Mouse (Mus musculus): ENCODE measurements at regions not wholly inside any gene's neighbourhood (a gene's known extent, or its start where the extent isn't known, plus 50 kb on each side); places are given as distances from the start of the nearest gene placed in this dataset.

GRCm38 (mm10) chr13:47413261-47413660, 290.8 kb downstream of the Rnf144b start:
- DNase-seq: no peak

DNA sequence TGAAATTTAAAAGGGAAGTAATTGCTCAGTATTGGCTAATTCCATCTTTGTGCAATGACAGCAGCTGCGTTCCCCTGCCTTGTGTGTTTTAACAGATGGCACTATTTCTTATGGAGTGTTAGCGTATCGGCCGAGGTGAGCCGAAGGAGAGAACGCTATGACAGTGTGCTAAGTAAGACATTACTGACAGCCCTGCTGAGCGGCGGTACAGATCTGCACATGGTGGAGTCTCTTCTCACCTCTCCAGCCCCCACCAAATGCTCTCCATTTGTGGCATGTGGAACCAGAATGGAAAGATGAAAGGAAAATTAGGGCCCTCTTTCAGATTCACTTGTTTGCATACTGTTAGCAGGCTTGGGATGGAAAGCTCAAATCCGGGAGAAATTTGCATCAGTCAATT, 291.5 kb downstream of the Rnf144b start:
- DNase-seq: peak; percentile 60 to 64

DNA sequence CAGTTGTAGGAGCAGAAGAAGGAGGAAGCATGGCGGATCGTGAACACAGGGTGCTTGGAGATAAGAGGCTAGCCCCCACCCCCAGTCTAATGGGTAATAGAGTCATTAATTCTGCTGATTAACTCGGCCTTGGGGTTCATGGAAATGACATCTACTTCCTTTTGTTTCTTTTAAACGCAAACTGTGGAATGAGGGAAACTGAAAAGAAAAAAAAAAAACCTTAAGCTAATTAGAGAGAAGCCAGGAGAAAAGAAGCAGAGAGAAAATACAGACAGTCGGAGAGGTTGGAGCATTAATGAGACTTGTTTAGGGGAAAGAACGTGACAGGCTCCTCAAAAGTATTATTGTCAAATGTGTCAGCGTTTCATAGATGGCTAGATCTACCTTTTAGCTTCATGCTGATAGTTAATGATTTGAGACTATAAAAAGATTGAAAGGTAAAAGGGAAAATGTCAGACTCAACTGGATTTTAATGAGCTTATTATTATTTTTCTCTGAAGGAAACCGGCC, 307.5 kb downstream of the Rnf144b start:
- no peak for DNase-seq

GRCm38 (mm10) chr13:47430409-47430808, 308.0 kb downstream of the Rnf144b start:
- DNase-seq: no peak

DNA sequence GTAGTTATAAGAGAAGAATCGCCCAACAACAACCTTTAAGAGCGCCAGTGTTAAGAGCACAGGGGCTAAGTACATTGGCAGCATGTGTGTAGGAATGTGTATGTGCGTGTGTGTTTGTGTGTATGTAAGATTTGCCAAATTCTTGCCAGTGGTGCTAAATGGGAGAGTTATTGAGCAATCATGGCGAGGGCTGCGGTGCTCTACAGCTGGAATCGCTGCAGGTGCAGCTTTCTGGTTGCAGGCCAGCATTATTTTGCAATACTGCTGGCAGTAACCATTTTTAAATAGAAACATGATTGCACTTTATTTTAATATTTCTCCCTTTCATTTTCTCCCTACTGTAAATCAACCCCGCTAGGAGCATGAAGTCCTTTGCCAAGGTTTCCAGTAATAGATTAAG, 313.2 kb downstream of the Rnf144b start:
- DNase-seq: no peak

DNA sequence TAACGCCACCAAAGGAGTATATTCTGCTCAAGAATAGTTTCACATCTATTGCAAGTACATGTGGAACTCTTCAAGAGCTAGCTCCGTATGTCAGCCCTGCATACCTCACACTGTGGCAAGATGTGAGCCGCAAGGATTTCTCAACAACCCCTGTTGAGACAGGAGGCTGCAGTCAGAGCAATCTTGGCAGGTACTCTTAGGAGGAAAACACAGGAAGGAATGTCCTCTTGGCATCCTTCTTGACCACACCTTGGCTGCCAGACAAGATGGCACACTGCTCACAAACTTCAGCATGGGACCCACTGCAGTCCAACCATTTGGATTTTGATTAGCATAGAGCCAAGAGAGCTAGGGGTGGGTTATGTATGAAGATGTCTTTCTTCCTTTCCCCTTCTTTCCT, 322.4 kb downstream of the Rnf144b start:
- peak; percentile 53 to 79 for DNase-seq

DNA sequence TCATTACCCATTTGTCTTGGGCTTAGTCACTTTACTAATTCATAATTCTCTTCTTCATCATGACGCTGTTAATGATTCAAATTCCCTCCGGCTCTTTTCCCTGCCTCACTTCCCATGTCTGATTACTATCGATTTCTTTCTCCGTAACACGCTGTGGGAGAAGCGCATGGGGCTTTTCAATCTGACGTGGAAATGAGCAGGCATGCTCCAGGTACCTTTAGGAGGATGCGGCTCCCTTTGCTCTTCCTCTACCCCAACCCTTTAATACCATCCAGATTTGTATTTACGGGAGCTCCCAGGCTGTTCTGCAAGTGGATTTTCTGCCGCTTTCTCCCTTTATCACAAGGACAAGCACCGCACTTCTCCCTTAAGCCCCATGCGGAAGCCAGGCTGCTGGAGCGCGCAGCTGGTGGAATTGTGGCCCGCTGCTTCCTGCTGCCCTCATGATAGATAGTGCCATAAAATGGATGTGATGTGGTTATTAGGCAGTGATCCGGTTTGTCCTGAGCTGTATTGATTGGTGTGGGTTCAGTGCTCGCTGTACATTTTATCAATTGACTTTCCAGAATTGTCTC, 329.8 kb downstream of the Rnf144b start:
- no peak for DNase-seq

- no peak for DNase-seq
Observed at GRCm38 (mm10) chr13:47462148-47462547, 339.7 kb downstream of the Rnf144b start.

DNA sequence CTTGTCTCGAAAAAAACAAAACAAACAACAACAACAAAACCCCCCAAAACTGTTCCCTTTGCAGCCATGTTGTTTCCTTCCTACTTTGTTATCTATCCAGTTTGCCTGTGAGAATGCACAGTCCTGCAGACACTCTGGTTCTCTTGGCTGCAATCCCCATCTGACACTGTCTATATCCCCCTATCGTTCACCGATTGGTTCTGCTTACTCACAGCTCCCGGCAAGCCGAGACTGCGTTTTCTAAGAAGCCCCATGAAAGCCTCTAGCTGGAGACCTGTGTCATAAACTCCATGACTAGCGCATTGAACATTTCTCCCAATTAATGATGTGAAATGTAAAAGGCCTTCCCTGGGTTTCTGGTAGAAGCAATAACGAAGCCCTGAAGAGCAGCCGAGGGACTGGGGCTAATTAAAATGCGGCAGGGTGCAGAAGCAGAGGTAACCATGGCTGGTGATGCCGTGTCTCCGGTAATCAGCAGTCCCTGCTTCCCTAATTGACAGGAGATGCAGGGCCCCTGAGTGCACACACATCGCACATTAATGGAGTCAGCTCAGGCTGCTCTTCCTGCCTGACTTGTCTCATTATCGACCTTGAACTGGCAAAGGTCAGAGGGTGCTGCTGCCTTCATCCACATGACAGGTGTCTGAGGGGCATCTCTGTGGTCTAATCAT, 349.2 kb downstream of the Rnf144b start:
- DNase-seq: no peak

GRCm38 (mm10) chr13:47480159-47480558, 357.7 kb downstream of the Rnf144b start:
- DNase-seq: no peak

DNA sequence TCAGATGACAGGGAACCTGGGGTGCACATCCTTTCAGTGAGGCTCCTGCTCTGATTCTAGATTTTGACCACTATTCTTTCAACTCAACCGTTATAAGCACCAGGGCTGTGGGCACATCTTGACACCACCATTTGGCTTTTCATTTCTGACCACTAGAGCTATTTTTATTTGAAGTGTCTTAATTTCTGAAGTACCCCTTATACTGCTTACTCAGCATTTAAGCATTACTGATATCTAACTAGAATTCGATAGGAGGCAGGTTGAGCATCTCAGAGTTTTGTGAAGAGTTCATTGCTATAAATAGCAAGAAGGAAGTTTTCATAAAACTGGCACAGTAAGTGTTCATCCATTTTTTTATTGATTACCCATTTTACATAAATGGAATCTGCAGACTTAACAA, 362.4 kb downstream of the Rnf144b start:
- no peak for DNase-seq

GRCm38 (mm10) chr13:47486111-47486510, 363.7 kb downstream of the Rnf144b start:
- no peak for DNase-seq

DNA sequence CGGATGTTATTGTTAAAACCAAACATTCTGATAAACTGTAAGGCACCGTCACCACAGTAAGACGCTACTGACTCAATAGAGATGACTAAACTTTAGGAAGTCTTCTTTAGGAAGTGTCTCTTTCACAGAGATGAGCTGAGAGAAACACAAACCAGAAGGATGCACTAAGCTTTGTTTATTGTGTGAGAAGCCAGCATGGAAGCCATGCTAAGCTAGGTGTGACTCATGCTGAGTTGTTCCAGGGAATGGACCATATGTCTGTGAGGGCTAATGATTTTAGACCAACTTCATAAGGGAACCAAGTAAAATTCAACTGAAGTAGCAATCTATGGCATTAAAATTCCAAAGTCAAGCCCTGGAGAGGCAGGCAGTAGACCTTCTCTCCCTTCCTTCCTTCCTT, 364.2 kb downstream of the Rnf144b start:
- no peak for DNase-seq

GRCm38 (mm10) chr13:47505380-47505955, 383.0 kb downstream of the Rnf144b start:
- DNase-seq: no peak

- no peak for DNase-seq
Observed at GRCm38 (mm10) chr13:47532935-47533334, 410.5 kb downstream of the Rnf144b start.

DNA sequence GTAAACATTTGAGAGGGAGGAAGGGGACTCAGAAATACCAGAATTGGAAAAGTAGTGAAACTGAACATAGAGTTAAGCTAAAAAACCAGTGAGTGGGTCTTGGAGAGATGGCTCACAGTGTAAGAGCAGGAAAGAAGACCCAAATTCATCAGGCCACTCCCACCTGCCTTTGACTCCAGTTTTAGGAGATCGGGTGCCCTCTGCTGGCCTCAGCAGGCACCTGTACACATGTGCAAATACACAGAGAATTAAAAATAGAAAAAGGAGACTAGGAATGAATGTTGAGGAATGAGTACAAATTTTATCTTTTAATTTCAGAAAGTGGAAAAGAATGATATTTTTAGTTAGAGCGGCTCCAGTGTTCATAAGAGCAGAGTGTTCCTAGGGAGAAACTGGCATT, 414.7 kb downstream of the Rnf144b start:
- DNase-seq: no peak

GRCm38 (mm10) chr13:47549626-47550025, 427.2 kb downstream of the Rnf144b start:
- no peak for DNase-seq

DNA sequence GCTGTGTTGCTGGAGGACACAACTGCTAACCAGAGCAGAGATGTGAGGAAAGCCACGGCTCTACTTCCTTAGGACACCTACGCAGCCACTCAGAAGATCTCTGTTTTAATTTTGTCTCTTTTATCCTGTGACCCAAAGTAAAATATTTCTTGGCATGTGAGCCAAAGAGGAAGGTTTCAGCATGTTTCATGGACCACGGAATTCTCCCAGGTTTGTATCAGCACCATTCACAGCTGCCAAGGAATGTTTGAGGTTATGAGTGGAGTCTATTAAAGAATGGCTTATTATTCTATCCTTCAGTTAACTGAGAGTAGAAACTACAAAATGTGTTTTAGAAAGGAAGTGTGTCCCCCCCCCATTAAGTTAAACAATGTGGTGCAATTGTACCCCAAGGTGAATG, 429.8 kb downstream of the Rnf144b start:
- no peak for DNase-seq

DNA sequence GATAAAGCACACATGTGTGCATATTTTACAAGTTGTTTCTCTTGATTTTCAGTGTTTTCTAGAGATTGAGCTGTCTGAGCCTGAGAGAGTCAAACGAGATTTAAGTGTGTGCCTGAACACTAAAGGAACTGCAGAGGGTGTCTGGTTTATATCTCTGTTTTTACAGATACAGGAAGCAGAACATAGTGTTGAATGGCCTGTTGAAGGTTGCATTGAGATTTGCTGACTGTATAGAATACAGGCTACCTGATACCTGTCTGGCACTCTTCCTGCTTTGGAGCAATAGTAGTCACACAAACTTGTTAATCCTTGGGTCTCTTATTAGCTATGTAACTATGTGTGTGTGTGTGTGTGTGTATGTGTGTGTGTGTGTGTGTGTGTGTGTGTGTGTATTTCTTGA, 431.7 kb downstream of the Rnf144b start:
- no peak for DNase-seq

DNA sequence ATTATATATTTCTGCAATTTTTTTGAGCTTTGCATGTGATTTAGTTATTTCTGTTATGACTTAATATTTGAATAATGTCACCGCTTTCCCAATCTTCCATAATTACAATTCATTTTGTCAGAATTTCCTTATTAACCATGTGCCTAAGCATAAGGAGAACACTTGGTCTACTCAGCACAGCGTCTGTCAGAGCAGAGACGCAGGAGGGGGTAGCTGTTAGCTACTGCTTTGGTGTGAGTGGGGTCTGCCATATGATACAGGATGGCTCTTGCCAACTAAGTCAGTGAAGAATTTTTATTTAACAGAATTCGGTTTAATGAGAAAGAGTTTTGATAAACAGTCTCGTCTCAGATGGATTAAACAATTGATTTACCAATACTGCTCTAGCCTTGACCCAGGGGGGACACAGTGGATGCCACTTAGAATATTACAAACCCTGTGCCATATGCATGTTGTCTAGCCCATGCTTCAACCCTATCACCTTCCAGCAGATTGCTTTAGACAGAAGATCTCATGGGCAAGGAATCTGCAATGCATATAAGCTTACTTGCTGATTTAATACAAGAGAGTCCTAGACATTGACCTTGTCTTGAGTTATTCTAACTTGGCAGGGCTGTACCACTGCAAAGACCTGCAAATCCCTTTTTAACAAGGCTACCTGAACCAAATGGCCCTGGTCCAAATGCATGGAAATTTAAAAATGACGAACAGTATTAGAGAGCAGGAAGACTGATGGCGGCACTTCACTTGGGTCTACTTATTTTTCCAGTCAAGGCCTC, 434.9 kb downstream of the Rnf144b start:
- DNase-seq: peak; percentile 17 to 30

- no peak for DNase-seq
Observed at GRCm38 (mm10) chr13:47562836-47563235, 440.4 kb downstream of the Rnf144b start.

DNA sequence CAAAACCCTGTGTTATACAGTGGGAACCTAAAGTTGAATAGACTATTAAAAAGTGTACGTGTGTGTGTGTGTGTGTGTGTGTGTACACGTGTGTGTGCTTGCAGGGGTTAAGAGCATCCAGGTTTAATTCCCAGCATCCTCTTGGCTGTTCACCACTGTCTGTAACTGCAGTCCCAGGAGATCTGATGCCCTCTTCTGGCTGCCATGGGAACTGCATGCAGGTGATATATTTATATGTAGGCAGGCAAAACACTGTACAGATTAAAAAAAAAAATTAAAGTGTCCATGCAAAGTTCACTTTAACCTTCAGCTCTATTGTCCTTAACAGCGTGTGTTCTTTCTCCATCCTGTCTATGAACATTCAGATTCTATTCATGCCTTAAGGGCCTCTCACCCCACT, 454.1 kb downstream of the Rnf144b start:
- DNase-seq: peak; percentile 14 to 18

DNA sequence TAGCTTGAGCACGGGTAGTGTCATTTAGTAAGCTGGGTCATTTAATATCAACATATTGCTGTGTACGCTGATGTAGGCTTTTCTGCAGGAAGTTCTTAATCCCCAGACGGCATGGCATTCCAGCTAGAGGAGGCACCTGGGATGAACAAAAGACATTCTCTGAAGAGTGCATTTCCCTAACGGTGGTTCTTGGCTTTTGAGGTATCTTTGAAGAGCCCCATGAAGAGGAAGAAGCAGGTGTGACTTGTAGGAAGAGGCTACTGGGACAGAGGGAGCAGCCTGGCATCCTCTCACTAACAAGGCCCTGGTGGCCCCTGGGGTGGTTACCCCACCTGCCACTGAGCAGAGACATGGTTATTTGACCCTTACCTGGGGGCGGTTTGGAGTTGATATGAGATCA, 457.7 kb downstream of the Rnf144b start:
- no peak for DNase-seq

DNA sequence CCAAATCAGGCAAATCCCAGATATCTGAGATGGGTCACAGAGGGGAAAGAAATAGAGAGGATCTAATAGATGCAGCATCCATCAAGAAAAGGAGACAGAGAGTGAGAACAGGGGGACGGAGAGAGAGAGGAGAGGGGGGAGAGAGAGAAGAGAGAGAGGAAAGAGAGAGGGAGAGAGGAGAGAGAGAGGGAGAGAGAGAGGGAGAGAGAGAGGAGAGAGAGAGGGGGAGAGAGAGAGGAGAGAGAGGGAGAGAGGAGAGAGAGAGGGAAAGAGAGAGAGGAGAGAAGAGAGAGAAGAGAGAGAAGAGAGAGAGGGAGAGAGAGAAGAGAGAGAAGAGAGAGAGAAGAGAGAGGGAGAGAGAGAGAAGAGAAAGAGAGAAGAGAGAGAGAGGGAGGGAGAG, 462.7 kb downstream of the Rnf144b start:
- no peak for DNase-seq

Measured in cerebellum, postnatal 10 days (tissue).